Mouse (Mus musculus): Measurements from ENCODE around the gene Gm20388.
A peak's percentile ranks its signal among the peaks of the same experiment; 100 is the strongest.

Gm20388 gene

GRCm38 (mm10) chr8:120192118-120192517 is 281.5 kb downstream of the Gm20388 start:
- DNase-seq (ENCODE audit: low read depth, low spot score) = no peak

DNA sequence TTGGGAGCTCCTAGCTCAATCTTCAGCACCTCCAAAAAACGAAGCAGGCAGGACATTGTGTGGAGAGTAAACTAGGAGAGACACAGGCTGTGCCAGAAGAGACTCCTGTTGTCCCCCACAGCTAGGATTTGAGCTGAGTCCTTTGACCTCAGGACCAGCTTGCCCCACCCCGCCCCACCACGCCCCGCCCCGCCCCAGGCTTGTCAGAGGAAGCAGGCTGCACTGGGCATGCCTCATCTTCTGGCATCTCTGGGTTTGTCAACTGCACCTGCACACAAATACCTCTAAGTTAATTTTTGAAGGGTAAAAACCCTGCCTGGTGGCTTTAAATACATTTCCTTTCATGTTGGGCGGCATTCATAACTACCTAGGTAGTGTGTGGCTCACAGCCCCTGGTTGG is 290.7 kb downstream of the Gm20388 start:
- DNase-seq (ENCODE audit: low read depth, low spot score) = no peak

- DNase-seq (ENCODE audit: low read depth, low spot score) = no peak
Observed at GRCm38 (mm10) chr8:120202546-120202945, 291.9 kb downstream of the Gm20388 start.

GRCm38 (mm10) chr8:120204736-120205360 is 294.2 kb downstream of the Gm20388 start:
- DNase-seq (ENCODE audit: low read depth, low spot score) = no peak

- DNase-seq (ENCODE audit: low read depth, low spot score) = no peak
Observed at GRCm38 (mm10) chr8:120205916-120206315, 295.3 kb downstream of the Gm20388 start.

DNA sequence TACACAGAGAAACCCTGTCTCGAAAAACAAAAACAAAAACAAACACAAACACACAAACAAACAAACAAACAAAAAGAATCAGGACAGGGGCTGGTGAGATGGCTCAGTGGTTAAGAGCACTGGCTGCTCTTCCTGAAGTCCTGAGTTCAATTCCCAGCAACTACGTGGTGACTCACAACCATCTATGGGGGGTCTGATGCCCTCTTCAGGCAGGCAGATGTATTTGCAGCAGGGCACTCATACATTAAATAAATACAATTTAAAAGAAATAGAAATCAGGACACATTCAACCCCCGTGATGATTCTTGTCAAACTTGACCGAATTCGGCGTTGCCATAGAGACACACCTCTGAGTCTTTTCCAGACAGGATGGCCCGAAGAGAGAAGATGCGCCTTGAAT is 296.7 kb downstream of the Gm20388 start:
- no peak for DNase-seq (ENCODE audit: low read depth, low spot score)

DNA sequence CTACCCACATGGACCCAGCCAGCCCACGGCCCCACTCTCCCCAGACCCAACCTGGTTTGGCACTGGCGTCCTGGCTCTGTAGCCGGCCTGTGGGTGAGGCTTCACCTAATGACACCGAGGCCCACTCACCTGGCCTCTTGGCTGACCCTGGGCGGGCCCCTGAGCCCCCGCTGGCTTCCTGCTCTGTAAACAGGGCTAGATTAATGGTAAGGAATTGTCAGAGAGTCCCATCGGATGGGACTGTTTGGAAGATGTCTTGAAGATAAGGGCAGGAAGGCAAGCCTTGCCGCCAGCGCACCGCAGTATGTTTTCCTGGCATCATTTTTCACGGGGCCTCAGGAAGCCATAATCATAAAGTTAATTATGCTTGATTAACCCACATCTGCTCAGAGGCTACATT is 297.5 kb downstream of the Gm20388 start:
- DNase-seq (ENCODE audit: low read depth, low spot score) = no peak

DNA sequence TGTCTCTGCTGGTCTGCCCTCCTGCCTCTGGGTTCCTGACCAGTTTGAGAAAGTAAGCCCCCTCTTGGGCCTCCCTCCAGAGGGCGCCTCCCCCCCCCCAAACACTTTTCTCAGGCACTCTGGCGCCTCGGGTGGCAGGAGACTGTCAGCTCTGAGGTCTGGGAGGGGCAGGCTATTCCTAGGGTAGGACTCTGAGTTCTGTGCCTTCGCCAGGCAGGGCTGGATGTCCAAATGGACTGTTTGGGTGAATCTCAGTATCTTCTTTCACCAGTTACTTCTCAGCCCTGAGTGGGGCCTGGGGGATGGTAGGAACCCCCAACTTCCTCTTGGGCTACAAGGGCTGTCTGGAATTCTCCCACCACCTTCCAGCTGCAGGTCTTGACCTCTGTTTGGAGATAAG is 300.7 kb downstream of the Gm20388 start:
- DNase-seq (ENCODE audit: low read depth, low spot score) = no peak

GRCm38 (mm10) chr8:120212596-120212995 is 302.0 kb downstream of the Gm20388 start:
- no peak for DNase-seq (ENCODE audit: low read depth, low spot score)

GRCm38 (mm10) chr8:120213229-120213628 is 302.6 kb downstream of the Gm20388 start:
- DNase-seq (ENCODE audit: low read depth, low spot score) = no peak

DNA sequence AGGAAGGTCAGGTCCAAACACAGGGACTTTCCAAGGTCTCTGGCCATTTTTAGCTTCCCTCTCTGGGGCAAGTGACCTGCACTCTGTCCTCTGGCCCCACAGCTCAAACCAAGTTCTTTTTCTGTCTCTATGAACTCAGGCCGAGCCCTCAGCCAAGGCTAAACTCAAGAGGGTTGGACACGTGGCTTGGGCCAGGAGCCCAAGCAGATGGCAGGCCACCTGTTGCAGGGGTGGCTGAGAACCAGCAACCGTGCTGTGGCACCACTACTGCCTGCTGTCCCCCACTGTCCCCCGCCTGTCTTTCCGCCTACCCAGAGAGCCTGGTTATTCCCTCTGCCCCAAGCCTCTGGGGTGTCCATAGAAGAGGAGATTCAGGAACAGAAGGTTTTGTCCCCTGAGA is 303.3 kb downstream of the Gm20388 start:
- no peak for DNase-seq (ENCODE audit: low read depth, low spot score)

DNA sequence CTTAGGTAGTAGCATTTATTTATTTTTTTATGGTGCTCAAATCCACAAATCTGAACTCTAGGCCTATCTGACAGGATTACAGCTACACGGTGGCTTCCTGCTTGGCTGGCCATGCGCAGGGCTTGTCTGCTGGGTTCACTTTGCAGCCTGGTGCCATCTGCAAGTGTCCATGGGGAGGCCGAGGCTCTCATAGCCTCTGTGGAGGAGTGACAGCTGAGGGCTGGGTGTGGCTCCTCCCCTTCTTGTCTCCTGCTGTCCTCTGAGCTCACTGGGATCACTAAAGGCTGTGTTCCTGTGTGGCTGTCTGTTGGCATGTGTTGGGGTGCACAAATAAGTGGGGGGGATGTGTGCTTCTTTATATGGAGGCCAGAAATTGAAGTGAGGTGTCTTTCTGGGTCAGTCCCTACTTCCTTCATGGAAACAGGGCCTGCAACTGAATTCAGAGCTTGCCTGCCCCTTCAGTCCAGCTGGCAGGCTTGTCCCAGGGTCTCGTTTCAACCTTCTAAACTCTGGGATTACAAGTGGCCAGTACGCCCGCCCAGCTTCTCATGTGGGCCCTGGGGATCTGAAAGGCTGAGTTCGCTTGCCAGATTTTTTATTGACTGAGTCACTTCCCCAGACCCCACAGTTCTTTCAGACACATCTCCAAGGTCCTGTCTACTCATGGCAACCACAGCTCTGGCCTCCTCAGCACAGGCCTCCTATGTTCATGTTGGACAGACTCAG is 304.9 kb downstream of the Gm20388 start:
- no peak for DNase-seq (ENCODE audit: low read depth, low spot score)

DNA sequence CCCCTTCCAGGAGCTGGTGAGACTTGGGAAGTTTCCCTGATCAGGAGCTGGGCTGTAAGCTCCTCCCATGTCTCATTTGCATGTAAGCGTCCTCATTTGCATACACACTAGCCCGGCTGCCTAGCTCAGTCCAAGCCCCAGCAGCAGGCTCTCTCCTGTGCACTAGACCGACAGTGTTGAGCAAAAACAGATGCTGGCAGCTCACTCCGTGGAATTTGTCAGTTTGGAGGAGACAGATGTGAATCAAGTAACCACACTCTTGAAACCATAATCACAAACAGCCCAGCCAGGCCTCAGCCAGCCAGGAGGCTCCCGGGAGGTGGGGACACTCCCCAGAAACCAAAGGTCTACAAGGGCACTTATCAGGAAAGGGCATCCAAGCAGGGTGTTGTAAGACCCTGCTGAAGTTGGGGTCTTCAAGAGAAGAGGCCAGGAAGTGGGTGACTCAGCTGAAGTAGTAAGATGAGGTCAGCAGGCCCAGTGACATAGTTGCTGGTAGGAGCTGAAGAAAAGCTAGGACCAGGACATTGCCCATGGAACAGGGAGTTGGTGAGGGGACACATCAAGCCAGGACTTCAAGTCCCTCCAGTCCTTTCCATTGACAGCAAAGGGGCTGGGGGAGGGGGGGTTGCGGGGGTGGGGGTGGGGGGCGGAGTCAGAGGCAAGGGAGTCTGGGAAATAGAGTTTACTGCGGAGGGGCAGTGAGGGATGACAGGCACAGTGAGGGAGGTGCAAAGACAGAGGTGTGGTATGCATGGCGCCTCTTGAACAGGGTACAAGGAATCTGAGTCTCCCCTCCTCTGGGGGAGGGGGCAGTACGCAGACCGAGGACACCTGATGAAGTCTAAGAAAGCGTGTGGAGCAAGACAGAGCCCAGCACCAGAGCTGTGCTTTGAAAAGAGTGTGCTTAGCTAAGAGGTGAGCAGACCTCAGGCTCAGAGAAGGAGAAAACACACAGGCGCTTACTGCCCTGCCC is 306.5 kb downstream of the Gm20388 start:
- no peak for DNase-seq (ENCODE audit: low read depth, low spot score)

GRCm38 (mm10) chr8:120222548-120222947 is 311.9 kb downstream of the Gm20388 start:
- no peak for DNase-seq (ENCODE audit: low read depth, low spot score)

DNA sequence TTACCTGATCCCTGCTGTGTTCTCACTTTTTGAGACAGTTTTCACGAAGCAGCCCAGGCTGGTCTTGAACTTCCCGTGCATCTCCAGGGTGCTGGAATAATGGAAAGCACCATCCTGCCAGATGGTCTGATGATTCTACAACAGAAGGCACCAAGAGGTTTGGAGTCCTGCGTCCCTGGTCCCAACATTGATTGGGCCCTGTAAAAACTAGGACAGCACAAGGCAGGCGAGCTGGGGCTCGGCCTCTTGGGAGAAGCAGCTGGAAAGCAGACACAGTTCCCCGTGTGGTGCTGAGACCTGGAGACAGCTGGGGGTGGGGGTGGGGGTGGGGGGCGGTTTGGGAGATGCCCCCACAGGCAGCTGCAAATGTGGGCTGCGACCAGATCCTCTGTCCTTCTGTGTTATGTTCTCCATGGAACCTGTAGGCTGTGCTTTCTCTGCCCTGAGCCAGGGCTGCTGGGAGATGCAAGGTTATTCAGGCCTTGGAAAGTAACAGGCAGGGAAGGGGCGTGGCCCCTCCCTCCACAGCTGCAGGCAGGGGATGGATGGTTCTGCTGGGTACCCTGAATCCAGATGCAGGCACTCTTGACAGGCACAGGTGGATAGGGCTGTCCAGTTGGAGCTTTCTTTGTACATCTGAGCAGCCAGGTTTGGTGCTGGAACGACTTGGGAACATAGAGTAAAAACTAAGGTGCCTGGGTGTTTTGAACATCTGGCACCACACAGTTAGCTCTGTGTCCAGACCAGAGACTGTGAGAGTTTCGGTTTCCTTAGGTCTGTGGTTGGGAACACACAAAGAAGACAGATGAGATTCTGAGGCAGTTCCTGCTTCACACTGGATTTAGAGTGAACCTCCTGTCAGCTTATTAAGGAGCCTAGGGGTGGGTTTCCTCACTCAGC is 314.1 kb downstream of the Gm20388 start:
- DNase-seq (ENCODE audit: low read depth, low spot score) = no peak

GRCm38 (mm10) chr8:120225421-120226151 is 314.9 kb downstream of the Gm20388 start:
- no peak for DNase-seq (ENCODE audit: low read depth, low spot score)

DNA sequence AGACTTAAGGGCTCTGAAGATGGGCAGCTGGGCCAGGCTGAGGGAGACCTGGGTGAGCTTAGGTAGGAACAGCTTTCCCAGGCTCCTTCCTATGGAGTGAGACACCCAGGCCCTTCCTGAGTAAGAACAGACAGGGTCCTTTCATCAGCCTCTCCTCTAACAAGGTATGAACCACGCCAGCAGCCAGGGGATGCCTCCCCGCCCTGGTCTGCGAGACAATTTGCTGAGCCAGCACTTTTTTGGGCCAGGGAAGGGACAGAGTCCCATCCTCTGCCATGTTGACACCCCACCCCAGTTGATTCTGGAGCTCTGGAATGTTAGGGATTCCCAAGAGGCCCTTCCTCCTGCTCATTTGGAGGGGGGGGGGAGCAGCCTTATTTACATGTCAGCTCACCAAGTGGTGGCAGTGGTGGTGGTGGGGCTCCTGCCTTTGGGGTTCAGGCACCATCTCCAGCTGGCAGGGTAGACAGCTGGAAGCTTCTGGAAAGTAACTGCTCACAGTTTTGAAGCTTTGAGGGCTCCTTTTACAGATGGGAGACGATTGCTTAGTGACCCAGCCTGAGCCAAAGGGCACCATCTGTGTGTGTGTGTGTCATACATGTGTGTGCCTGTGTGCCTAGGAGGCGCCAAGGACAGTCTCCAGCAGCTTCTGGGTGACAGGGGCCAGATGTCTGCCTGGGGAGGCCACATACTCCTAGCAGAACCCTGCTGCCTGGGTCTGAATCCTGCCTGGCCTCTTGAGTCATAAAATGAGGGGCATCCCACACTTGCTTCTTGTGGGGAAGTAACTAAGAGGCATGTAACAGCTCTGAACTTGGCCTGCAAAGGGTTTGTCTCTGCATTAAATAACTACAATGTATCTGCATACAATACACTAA is 316.3 kb downstream of the Gm20388 start:
- no peak for DNase-seq (ENCODE audit: low read depth, low spot score)

DNA sequence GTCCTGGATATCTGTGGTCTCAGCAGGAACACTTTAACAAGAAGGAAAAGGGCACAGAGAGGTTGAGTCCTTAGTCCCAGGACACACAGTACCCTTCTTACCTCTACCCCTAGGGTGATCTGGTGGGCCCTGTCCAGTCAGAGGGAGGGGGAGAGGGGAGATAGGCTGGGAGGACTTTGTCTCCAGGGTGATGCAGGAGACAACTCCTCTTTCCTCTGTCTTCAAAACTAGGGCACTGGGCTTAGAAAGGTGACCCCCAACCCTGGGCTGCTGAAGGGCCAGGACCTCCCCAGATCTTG is 316.9 kb downstream of the Gm20388 start:
- no peak for DNase-seq (ENCODE audit: low read depth, low spot score)

DNA sequence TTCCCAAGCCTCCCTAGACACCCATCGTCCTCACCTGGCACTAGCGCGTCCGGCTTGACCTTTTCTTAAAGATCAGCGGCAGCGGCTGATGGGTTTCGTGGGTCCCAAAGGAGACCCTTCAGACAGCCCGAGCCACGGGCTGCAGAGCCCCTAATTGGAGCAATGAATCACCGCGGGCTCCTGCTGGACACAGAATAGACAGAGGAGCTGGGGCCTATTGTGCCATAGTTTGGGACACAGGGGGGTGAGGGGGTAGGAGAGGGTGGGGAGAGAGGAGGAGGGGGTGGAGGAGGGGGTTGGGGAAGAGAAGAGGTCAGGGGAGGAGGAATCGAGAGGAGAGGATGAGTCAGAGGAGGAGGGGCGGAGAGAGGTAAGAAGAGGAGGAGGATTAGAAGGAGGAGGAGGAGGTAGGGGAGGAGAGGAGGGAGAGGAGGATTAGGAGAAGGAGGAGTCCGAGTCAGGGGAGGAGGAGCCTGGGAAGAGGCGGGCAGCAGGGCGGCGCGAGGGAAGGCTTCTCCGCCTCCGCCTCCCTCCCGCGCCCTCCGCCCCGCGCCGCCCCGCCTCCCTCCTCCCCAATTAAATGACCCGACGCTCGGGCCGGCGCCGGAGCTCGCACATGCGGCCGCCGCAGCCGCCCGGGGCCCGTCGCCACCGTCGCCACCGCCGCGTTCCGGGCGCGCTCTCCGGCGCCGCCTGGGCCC is 317.4 kb downstream of the Gm20388 start, which contains the start of gene Gse1:
Gene Gse1 (plus strand): TSS at position 566 of the 701 bp plus-strand sequence.
- peak; percentile 83 for DNase-seq (ENCODE audit: low read depth, low spot score)

Data from retina, adult 2 months (tissue).